20 mouse cellular contexts compared by ENCODE assay signal in genomic region chr6:116127918-116128443, GRCm38 (mm10).
DNase-seq lines count a peak whose midpoint lies in the region; ATAC-seq and TF ChIP-seq lines count a peak whose summit lies in the region.
"Had no signal": no experiment of that assay in that cellular context is flagged by ENCODE, and none has a peak within 500 bp of the region (broad histone marks: within the 10 kb centered on the region; RNA-seq: fewer than 3 reads in every experiment).

No protein-coding gene starts in this region.

- H3K9me3 ChIP-seq in neural tube, embryonic 15.5 days (replicated peaks): no peaks in the 10 kb centered on the region
- H3K9me3 ChIP-seq: embryonic facial prominence, embryonic 13.5 days; forebrain, embryonic 10.5 days; forebrain, embryonic 13.5 days; G1E; heart, embryonic 10.5 days; hindbrain, embryonic 12.5 days; hindbrain, embryonic 15.5 days had no signal

- no peaks in the 10 kb centered on the region for H3K27me3 ChIP-seq in C2C12 (ENCODE audit: control insufficient read depth, insufficient read depth, insufficient read length)
- H3K27me3 ChIP-seq in neural tube, embryonic 15.5 days (replicated peaks): no peaks in the 10 kb centered on the region
- H3K27me3 ChIP-seq: CH12.LX; embryonic facial prominence, embryonic 13.5 days; forebrain, embryonic 13.5 days; hindbrain, embryonic 12.5 days; hindbrain, embryonic 15.5 days had no signal

- no peak overlapping the region for H3K4me2 ChIP-seq in neural tube, embryonic 15.5 days
- H3K4me2 ChIP-seq: embryonic facial prominence, embryonic 13.5 days; forebrain, embryonic 13.5 days; hindbrain, embryonic 12.5 days; hindbrain, embryonic 15.5 days had no signal

- peaks cover 5% of the 10 kb centered on the region for H3K36me3 ChIP-seq in C2C12 (ENCODE audit: control insufficient read depth, insufficient read depth)
- H3K36me3 ChIP-seq in neural tube, embryonic 15.5 days: 0 out of 2 replicates have a peak, but pooled peaks cover 2% of the 10 kb centered on the region
- H3K36me3 ChIP-seq: hindbrain, embryonic 12.5 days; hindbrain, embryonic 15.5 days had no signal

- peaks cover 8% of the 10 kb centered on the region for H3K4me1 ChIP-seq in brown adipose tissue, adult 24 weeks (ENCODE audit: control insufficient read depth, insufficient read depth, insufficient read length, low read length)
- H3K4me1 ChIP-seq in neural tube, embryonic 15.5 days: no peaks in the 10 kb centered on the region
- H3K4me1 ChIP-seq: embryonic facial prominence, embryonic 13.5 days; hindbrain, embryonic 12.5 days; hindbrain, embryonic 15.5 days had no signal

- no peaks in the 10 kb centered on the region for H3K79me2 ChIP-seq in C2C12 (ENCODE audit: control insufficient read depth, insufficient read depth)

- no peak overlapping the region for H3K4me3 ChIP-seq in gastrocnemius, adult 2 months
- H3K4me3 ChIP-seq in C2C12 (ENCODE audit: insufficient read depth, poor library complexity, severe bottlenecking): no peak overlapping the region
- H3K4me3 ChIP-seq in brown adipose tissue, adult 24 weeks (ENCODE audit: insufficient read depth, low read depth, low read length): no peak overlapping the region
- H3K4me3 ChIP-seq in neural tube, embryonic 15.5 days (replicated peaks): no peak overlapping the region
- H3K4me3 ChIP-seq: embryonic facial prominence, embryonic 13.5 days; forebrain, embryonic 10.5 days; forebrain, embryonic 13.5 days; heart, embryonic 10.5 days; hindbrain, embryonic 12.5 days; hindbrain, embryonic 15.5 days had no signal

- no peak for ATAC-seq in neural tube, embryonic 15.5 days (ENCODE audit: low FRiP score)
- ATAC-seq: forebrain, embryonic 13.5 days; forebrain, embryonic 16.5 days; intestine, postnatal 0 days had no signal

- H3K27ac ChIP-seq in gastrocnemius, adult 2 months: peak overlapping the region; percentile 79
- peak overlapping the region; percentile 52 for H3K27ac ChIP-seq in brown adipose tissue, adult 24 weeks (replicated peaks; ENCODE audit: low read depth, low read length)
- H3K27ac ChIP-seq in neural tube, embryonic 15.5 days (replicated peaks): no peak overlapping the region
- H3K27ac ChIP-seq: embryonic facial prominence, embryonic 13.5 days; forebrain, embryonic 10.5 days; forebrain, embryonic 13.5 days; heart, embryonic 10.5 days; hindbrain, embryonic 12.5 days; hindbrain, embryonic 15.5 days had no signal

- no peak for DNase-seq in gastrocnemius, adult 2 months
- no peak for DNase-seq in gastrocnemius, postnatal 10 days
- peak; percentile 49 for DNase-seq in 3T3-L1 (ENCODE audit: low read depth, low spot score)
- DNase-seq in neural tube, embryonic 10.5 days (ENCODE audit: extremely low spot score, low spot score): no peak
- no peak for DNase-seq in adrenal gland, postnatal 25 days
- DNase-seq: adrenal gland, adult 8-10 months; gastrocnemius, postnatal 25 days had no signal

- no peak overlapping the region for H3K9ac ChIP-seq in neural tube, embryonic 15.5 days (replicated peaks)
- H3K9ac ChIP-seq: embryonic facial prominence, embryonic 13.5 days; forebrain, embryonic 13.5 days; hindbrain, embryonic 12.5 days; hindbrain, embryonic 15.5 days had no signal

- H3K79me3 ChIP-seq in C2C12 (ENCODE audit: low read depth): no peaks in the 10 kb centered on the region

- intact Hi-C loops in gastrocnemius, adult 2 months (cut with DNase I): loop anchor here (2.0 kb wide), 1 partner anchor 117 kb away; no protein-coding TSS in a partner anchor

- no peak for TF ChIP-seq CTCF in gastrocnemius, adult 2 months (IDR thresholded peaks at IDR 0.05)
- TF ChIP-seq CTCF in C2C12 (IDR thresholded peaks at IDR 0.05; ENCODE audit: control insufficient read depth, insufficient read depth, insufficient read length): no peak

- H3ac ChIP-seq in C2C12 (ENCODE audit: control insufficient read depth, insufficient read length, low read depth): no peak overlapping the region

TF ChIP-seq in C2C12, 6 proteins besides CTCF, POLR2A, EP300 and RAD21:
- TF ChIP-seq FOSL1 (IDR thresholded peaks at IDR 0.05; ENCODE audit: insufficient read depth, low read length, poor library complexity, severe bottlenecking): peak; percentile 56
- peak; percentile 68 for TF ChIP-seq MYOD1 (IDR thresholded peaks at IDR 0.05; ENCODE audit: control insufficient read depth, insufficient read length, low read depth)
- TF ChIP-seq CEBPB (IDR thresholded peaks at IDR 0.05; ENCODE audit: low read depth): no peak
- no peak for TF ChIP-seq MYOG (IDR thresholded peaks at IDR 0.05; ENCODE audit: control insufficient read depth, extremely low read depth, insufficient read length)
- peak; percentile 41 for TF ChIP-seq MAX (IDR thresholded peaks at IDR 0.05)
